Mouse (Mus musculus) testis, postnatal 14 days (tissue): ENCODE results near the gene Slc22a17.
A peak's percentile ranks its signal among the peaks of the same experiment; 100 is the strongest.

ENCODE experiments used
- DNase-seq: peaks from one replicate; pipeline ENCODE4 v3.0.0; 2021; ENCODE audit warnings: low spot score

Gene Slc22a17

GRCm38 (mm10) chr14:54900383-54900782, 12.5 kb downstream of the Slc22a17 start:
- DNase-seq: peak; percentile 67

GRCm38 (mm10) chr14:54897445-54897844, 15.5 kb downstream of the Slc22a17 start:
- DNase-seq: peak; percentile 82

DNA sequence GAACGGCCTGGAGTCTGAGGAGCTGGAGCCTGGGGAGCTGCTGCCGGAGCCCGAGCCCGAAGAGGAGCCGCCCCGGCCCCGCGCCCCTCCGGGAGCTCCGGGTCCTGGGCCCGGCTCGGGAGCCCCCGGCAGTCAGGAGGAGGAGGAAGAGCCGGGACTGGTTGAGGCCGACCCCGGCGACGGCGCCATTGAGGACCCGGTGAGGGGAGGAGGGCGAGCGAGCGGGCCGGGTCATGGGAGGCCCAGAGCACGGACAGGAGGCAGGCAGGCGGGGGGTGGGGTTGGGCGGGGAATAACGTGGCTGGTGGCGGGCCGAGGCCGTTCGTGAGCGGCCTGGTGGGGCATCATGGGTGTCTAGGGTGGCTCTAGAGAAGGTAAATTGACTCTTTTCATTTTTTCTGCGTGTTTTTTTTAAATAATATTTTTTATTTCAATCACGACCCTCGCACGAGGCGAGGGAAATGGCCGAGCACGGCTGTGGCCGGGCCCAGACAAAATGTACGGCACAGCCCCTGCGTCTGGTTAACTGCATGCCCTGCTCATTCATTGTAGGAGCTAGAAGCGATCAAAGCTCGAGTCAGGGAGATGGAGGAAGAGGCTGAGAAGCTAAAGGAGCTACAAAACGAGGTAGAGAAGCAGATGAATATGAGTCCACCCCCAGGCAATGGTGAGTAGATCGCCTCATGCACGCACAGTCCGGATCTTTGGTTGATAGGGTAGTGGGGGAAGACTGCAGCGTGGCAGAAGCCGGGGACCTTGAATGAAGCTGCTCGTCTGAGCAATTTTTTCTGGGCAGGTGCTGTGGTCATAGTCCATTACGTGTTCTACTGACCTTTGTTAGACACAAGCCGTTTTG, 18.4 kb downstream of the Slc22a17 start:
- DNase-seq: peak; percentile 83

- DNase-seq: peak; percentile 99
These were observed 19.2 kb downstream of the Slc22a17 start for GRCm38 (mm10) chr14:54893651-54894181.

DNA sequence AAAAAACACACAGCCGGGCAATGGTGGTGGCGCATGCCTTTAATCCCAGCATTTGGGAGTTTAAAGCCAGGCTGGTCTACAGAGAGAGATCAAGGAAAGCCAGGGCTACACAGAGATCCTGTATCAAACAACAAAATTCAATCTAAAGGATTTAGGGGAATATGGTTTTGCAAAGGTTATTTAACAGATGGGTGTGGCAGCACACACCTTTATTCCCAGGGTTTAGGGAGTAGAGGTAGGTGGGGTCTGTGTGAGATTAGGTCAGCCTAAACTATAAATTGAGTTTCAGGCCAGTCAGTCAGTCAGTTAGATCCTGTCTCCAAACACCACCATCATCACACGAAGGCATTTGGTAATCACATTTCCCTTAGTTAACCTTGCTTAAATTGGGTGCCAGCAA, 20.7 kb downstream of the Slc22a17 start, which contains the start of gene Pabpn1:
Pabpn1 (plus strand) TSS at position 301 of the 400 bp plus-strand sequence.
- DNase-seq: no peak

DNA sequence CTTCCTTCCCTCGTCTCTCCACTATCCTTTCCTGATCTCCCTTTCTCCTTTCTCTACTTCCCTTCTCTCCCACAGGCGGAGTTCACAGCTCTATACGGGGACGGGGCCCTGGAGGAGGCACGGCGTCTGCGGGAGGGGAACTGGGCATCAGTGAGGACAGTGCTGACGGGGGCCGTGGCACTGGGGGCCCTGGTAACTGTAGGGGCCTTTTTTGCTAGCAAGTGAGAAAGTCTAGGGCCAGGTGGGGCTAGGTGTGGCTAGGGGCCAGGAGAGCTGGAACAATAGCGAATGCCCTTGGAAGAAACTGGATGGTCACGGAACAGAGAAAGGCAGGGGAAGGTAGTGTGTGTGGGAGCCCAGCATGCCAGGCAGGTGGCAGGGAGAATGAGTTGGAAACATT, 27.6 kb downstream of the Slc22a17 start:
- DNase-seq: peak; percentile 55

- DNase-seq: no peak
These were observed 28.8 kb downstream of the Slc22a17 start for GRCm38 (mm10) chr14:54884022-54884712.

GRCm38 (mm10) chr14:54883154-54884021, 29.5 kb downstream of the Slc22a17 start, which contains the start of the genes Bcl2l2 and Gm20521:
Gene Bcl2l2 (plus strand): TSS chr14:54883377.
Gene Gm20521 (plus strand): TSS chr14:54883441.
- DNase-seq: peak; percentile 83

DNA sequence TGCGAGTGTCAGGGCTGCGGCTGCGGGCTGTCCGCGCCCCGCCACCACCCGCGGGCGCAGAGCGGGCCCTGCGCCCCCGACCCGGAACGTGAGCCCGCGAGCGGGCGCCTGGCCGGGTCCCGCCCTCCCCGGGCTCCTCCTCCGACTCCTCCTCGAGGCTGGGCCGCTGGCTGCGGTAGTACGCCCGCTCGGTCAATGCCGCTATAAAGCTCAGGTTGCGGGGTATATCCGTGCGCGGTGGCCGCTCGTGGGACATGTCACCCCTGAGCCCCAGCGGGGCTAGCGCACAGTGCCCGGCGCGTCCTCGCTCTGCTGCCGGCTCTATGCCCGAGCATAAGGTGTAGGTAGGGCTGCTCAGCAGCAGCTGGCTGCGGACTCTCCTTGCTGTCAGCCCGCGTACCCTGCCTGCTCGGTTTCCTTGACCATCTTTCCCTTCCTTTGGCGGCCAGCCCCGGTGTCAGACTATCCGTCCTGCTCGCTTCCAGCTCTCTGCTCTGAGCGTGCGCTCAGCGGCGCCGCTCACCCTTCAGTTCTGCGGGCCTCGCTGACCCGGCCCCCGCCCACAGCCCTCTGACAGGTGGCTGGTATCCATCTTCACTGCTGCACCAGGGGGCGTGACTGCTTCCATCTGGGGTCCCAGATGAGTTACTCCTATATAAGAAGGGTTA, 35.8 kb downstream of the Slc22a17 start, which contains the start of gene Ppp1r3e:
Ppp1r3e (minus strand) TSS at position 503 of the 668 bp plus-strand sequence.
- peak; percentile 79 for DNase-seq

DNA sequence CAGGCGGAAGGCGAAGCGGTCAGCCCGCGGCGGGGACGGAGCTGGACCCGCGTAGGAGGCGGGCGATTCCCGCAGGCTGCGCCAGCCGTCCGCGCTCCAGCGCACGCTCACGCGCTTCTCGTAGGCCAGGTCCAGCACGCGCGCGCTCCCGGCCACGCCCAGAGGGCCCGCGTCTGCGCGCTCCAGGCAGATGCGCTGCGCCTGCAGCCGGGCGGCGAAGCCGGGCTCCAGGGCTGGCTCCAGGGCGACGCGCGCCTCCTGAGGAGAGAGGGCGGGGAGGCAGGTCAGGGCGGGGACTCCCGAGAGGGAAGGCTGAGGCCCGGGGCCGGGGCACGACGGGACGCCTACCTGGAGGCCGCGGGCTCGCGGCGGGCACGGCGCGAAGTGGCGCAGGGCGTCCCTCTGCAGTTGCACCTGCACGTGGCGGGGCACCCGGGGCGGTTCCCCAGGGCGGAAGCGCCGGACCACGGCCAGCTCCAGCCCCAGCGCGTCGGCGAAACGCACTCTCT, 36.3 kb downstream of the Slc22a17 start:
- peak; percentile 92 for DNase-seq

DNA sequence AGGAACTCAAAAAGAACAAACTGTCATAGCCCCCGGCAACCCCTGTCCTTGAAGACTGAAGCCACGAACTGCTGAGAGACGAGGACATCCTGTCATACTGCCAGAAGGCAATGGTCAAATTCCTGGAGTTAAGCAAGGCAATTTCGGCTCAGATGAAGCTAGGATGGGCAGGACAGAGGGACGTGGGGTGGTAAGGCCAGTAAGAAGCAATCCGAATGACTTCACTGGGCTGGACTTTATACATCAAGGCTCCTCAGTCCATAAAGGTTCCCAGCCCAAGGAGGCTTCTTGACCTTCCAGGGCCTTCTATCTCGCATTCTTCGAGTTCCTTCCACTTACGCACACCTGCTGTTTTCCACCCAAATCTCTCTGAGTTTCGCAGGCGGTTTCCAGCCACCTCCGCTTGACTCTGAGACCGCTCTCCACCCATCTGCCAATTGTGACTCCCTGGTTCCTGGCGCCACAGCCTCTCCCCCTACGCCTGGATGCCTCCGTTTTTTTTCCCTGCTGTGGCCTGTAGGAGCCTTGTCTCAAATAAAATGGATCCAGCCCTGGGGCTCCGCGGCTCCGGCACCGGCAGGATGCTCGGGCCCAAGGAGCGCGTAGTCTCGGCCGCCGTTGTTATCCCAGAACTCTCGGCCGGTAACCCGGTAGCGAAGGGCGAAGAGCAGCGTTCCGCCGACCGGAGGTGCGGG, 36.9 kb downstream of the Slc22a17 start:
- no peak for DNase-seq

DNA sequence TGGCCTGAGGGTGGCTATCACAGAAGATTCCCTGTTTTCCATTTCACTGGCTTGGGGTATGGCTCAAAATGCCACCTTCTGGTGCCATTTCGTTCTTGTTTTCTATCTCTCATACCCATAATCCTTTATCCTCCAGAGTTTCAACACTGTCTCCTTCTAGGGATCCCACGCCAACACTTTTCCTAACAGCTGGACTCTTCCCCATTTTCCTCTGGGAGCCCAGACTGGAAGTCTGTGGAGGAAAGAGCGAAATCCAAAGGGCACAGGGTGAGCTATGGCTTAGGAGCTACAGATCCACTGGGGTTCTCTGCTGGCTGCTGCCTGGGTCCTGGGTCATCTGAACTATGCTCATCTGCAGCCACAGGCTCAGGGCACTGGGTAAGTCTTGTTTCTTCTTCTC, 38.8 kb downstream of the Slc22a17 start:
- no peak for DNase-seq

- no peak for DNase-seq
These were observed 42.1 kb downstream of the Slc22a17 start, which contains the start of gene Homez for GRCm38 (mm10) chr14:54870861-54871260. Gene Homez (minus strand): TSS chr14:54870961.

- no peak for DNase-seq
These were observed 44.9 kb downstream of the Slc22a17 start for GRCm38 (mm10) chr14:54868026-54868425.

DNA sequence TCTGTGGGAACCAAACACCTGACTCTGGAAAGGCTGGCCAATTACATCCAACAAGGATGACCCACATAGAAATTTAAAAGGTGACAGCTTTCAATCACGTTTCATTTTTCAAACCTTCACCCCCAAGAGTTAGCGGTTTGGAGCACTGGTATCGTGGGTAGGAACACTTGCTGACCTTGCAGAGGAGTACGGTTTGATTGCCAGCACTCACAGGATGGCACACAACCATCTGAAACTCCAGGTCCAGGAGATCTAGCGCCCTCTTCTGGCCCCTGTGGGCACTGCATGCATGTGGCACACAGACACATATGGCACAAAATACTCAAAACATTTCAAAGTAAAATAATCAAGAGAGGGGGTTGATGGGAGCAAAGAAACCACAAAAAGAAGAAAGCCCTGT, 46.0 kb downstream of the Slc22a17 start:
- DNase-seq: no peak

DNA sequence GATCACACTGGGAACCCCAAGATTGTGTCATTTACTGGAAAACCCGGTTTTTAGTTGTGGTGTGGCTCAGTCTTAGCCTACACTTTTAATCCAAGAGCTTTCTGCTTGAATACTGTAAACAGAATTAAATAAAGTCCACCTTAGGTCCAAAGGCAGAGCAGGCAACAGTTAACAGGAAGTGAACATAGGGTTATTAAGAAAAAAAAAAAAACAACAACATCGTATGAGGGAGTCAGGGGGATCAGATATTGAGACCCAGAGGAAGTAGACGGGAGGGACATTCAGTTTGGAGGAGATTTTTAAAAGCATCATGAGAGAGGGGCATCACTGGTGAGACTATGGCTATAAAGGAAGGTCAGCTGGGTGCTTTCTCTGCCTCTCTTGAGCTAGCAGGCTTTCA, 46.7 kb downstream of the Slc22a17 start:
- no peak for DNase-seq

GRCm38 (mm10) chr14:54865626-54866025, 47.3 kb downstream of the Slc22a17 start:
- DNase-seq: no peak

- DNase-seq: no peak
These were observed 48.5 kb downstream of the Slc22a17 start for GRCm38 (mm10) chr14:54864313-54865036.

DNA sequence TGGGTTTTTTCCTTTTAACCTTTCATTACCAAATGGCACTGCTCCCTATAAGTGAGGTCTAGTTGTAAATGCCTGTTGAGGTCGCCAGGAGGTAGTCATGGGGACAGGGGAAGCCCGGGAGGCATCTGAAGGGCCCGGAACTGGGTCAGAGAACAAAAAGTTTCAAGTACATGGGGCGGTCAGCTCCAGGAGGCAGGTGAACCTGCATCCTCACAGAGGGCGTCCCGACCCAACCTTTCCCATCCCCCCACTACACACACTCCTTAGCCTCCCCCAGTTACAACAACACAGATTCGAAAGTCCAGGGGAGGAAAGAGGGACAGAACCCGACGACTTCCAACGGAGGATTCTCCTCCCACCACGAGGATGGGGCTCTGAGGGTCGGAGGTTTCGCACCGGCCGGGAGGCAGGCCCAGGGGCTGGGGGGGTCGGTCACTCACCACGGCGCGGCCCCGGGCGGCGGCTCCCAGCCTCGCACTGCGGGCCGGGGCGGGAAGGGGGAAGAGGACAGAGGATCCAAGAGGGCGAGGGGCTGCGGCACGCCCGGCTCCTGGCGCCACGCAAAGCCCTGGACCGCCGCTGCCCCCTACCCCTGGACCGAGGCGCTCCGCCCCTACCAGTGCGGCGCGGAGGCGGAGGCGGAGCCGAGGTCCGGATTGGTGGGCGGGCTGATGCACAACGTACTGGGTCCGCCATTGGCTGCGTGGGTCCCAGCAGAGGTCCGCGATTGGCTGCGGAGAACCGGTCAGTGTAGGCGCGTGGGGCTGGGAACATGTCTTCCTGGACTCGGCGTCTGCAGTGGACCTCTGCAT, 49.2 kb downstream of the Slc22a17 start:
- peak; percentile 94 for DNase-seq
